8 mouse cellular contexts compared by ENCODE assay signal in genomic region chr1:128591721-128592210, GRCm38 (mm10). TPM values are rescaled to one million over a fixed set of nuclear protein-coding genes. Genes with fewer than 3 reads are reported as not detected.
A peak's percentile ranks its signal among the peaks of the same experiment; 100 is the strongest.
DNase-seq lines count a peak whose midpoint lies in the region; ATAC-seq and TF ChIP-seq lines count a peak whose summit lies in the region.

No protein-coding gene starts in this region.

- H3K4me2 ChIP-seq in forebrain, embryonic 15.5 days (replicated peaks): peak overlapping the region; percentile 93
- H3K4me2 ChIP-seq in midbrain, postnatal 0 days (ENCODE audit: low read depth, low read length, poor library complexity, severe bottlenecking): peak overlapping the region; percentile 97

- no peak for DNase-seq in kidney, adult 2 months
- no peak for DNase-seq in kidney, postnatal 14 days
- DNase-seq in WW6 (ENCODE audit: low read depth, low spot score) (peak; percentile 16), adipocyte (ENCODE audit: low spot score) (no peak)
- peak; percentile 21 for DNase-seq in kidney, postnatal 10 days
- DNase-seq in midbrain, postnatal 0 days (ENCODE audit: low spot score): no peak

- H3K4me3 ChIP-seq in kidney, adult 2 months (ENCODE audit: insufficient read depth, low read depth, low read length): peak overlapping the region; percentile 66
- H3K4me3 ChIP-seq in forebrain, embryonic 15.5 days: peak overlapping the region; percentile 72
- peak overlapping the region; percentile 54 for H3K4me3 ChIP-seq in midbrain, postnatal 0 days (ENCODE audit: low read depth, low read length)

- no peak for ATAC-seq in forebrain, embryonic 15.5 days (replicated peaks)
- ATAC-seq in midbrain, postnatal 0 days (ENCODE audit: low FRiP score): no peak
- ATAC-seq in megakaryocyte-erythroid progenitor cell, adult 5-6 weeks (replicated peaks; ENCODE audit: low FRiP score, low TSS enrichment, poor library complexity, severe bottlenecking): no peak

- H3K9me3 ChIP-seq in forebrain, embryonic 15.5 days: no peaks in the 10 kb centered on the region
- H3K9me3 ChIP-seq in midbrain, postnatal 0 days (ENCODE audit: low read length): no peaks in the 10 kb centered on the region

- H3K4me1 ChIP-seq in kidney, adult 2 months (ENCODE audit: control insufficient read depth, insufficient read depth, low read length): no peaks in the 10 kb centered on the region
- H3K4me1 ChIP-seq in forebrain, embryonic 15.5 days: peaks cover 54% of the 10 kb centered on the region
- peaks cover 6% of the 10 kb centered on the region; the same call in 1 of the 2 replicates for H3K4me1 ChIP-seq in midbrain, postnatal 0 days (ENCODE audit: insufficient read depth, low read length)

- H3K36me3 ChIP-seq in kidney, adult 2 months (ENCODE audit: control insufficient read depth, insufficient read depth, low read length): no peaks in the 10 kb centered on the region
- peaks cover 7% of the 10 kb centered on the region for H3K36me3 ChIP-seq in forebrain, embryonic 15.5 days
- H3K36me3 ChIP-seq in midbrain, postnatal 0 days (ENCODE audit: insufficient read depth, low read length): no peaks in the 10 kb centered on the region

- TF ChIP-seq POLR2A in kidney, adult 2 months (IDR thresholded peaks at IDR 0.05; ENCODE audit: low read depth, low read length): no peak

- no peak overlapping the region for H3K27ac ChIP-seq in kidney, adult 2 months (ENCODE audit: insufficient read depth, low read depth, low read length)
- H3K27ac ChIP-seq in forebrain, embryonic 15.5 days (replicated peaks): peak overlapping the region; percentile 87
- peak overlapping the region; percentile 32; the same call in 1 of the 2 replicates for H3K27ac ChIP-seq in midbrain, postnatal 0 days (ENCODE audit: low read depth, low read length)

- under 1% methylated on average over 20 of the region's 20 CpGs for WGBS in kidney, adult 2 months
- WGBS in forebrain, embryonic 15.5 days: under 1% methylated on average over 20 of the region's 20 CpGs
- WGBS in midbrain, postnatal 0 days: 1% methylated on average over 20 of the region's 20 CpGs

- no peak for TF ChIP-seq CTCF in kidney, adult 2 months (conservative IDR thresholded peaks at IDR 0.05; ENCODE audit: insufficient read depth, insufficient read length, low read depth, low read length)
- TF ChIP-seq CTCF in midbrain, postnatal 0 days (IDR thresholded peaks at IDR 0.05): no peak

- peak overlapping the region; percentile 77 for H3K9ac ChIP-seq in forebrain, embryonic 15.5 days (replicated peaks)
- H3K9ac ChIP-seq in midbrain, postnatal 0 days (replicated peaks; ENCODE audit: low read length, poor library complexity, severe bottlenecking): peak overlapping the region; percentile 55

- no peaks in the 10 kb centered on the region for H3K27me3 ChIP-seq in kidney, adult 2 months (replicated peaks; ENCODE audit: control insufficient read depth, insufficient read depth, low read length)
- no peaks in the 10 kb centered on the region for H3K27me3 ChIP-seq in forebrain, embryonic 15.5 days
- H3K27me3 ChIP-seq in midbrain, postnatal 0 days (ENCODE audit: insufficient read depth, low read length): no peaks in the 10 kb centered on the region

RNA-seq across cellular contexts. Expression of gene Cxcr4, which starts 0.3 kb away (rescaled TPM):
- polyA plus RNA-seq in kidney, adult 2 months (2012; rRNA removed): 12.8 and 22.4 TPM in 2 replicates
- polyA plus RNA-seq in forebrain, embryonic 15.5 days (2015; fragmentation: Nextera tagmentation; extraction: Ambion mirVana): 10.7 and 11.0 TPM in 2 replicates
- 19.3 and 28.5 TPM in 2 replicates for total RNA-seq in midbrain, postnatal 0 days (2014; rRNA removed)
- 1.5 and 1.7 TPM in 2 replicates for polyA plus RNA-seq in midbrain, postnatal 0 days (2015; fragmentation: Nextera tagmentation; extraction: Ambion mirVana)
- 29.9 and 35.0 TPM in 2 replicates for total RNA-seq in megakaryocyte-erythroid progenitor cell, adult 5-6 weeks (2014; fragmentation: Nextera tagmentation)
- 22.7 and 29.0 TPM in 2 replicates for total RNA-seq in megakaryocyte-erythroid progenitor cell, adult 5-6 weeks (2017)

Comparison
In these comparisons a context has a peak if more than half of its experiments do, and no peak if none do; other contexts are left out.
1. DNase-seq: peak in WW6 (single experiment) and kidney, postnatal 10 days (single experiment); none in kidney, adult 2 months (single experiment), kidney, postnatal 14 days (single experiment), midbrain, postnatal 0 days (single experiment) and adipocyte (single experiment).
2. Peak in every context shown above with its lines, with median percentiles within 50 percentile points of each other: H3K4me3 ChIP-seq.